ENCODE assay signal across 8 mouse cellular contexts in genomic region chr4:154012132-154012882, GRCm38 (mm10). TPM values are rescaled to one million over a fixed set of nuclear protein-coding genes. Genes with fewer than 3 reads are reported as not detected.
A peak's percentile ranks its signal among the peaks of the same experiment; 100 is the strongest.
DNase-seq lines count a peak whose midpoint lies in the region; ATAC-seq and TF ChIP-seq lines count a peak whose summit lies in the region.

No protein-coding gene starts in this region.

- DNase-seq in kidney, postnatal 0 days (ENCODE audit: low spot score): no peak
- DNase-seq in kidney, adult 11 months: no peak
- peak; percentile 43 for DNase-seq in G1E (ENCODE audit: low spot score)
- DNase-seq in forebrain, embryonic 10.5 days (ENCODE audit: extremely low spot score, low spot score): peak; percentile 21
- no peak for DNase-seq in cerebellum, postnatal 36 days

- ATAC-seq in kidney, postnatal 0 days (replicated peaks; ENCODE audit: low FRiP score, low read depth): no peak
- no peak for ATAC-seq in G1E (ENCODE audit: extremely low read depth, insufficient number of reproducible peaks, low FRiP score, poor library complexity, severe bottlenecking)
- peak; percentile 1; the same call in 1 of the 2 replicates for ATAC-seq in intestine, embryonic 15.5 days
- ATAC-seq in midbrain, embryonic 15.5 days (replicated peaks): no peak
- no peak for ATAC-seq in monocyte, adult 5-6 weeks (replicated peaks; ENCODE audit: insufficient number of reproducible peaks, low FRiP score, low TSS enrichment, poor library complexity, severe bottlenecking)

- no peaks in the 10 kb centered on the region for H3K9me3 ChIP-seq in kidney, postnatal 0 days (replicated peaks; ENCODE audit: low read length)
- no peaks in the 10 kb centered on the region for H3K9me3 ChIP-seq in G1E (replicated peaks)
- H3K9me3 ChIP-seq in forebrain, embryonic 10.5 days: no peaks in the 10 kb centered on the region
- H3K9me3 ChIP-seq in intestine, embryonic 15.5 days: no peaks in the 10 kb centered on the region
- no peaks in the 10 kb centered on the region for H3K9me3 ChIP-seq in midbrain, embryonic 15.5 days

- H3K9ac ChIP-seq in kidney, postnatal 0 days (ENCODE audit: low read depth, low read length): peak overlapping the region; percentile 97
- H3K9ac ChIP-seq in intestine, embryonic 15.5 days: peak overlapping the region; percentile 90
- peak overlapping the region; percentile 75 for H3K9ac ChIP-seq in midbrain, embryonic 15.5 days

- H3K27me3 ChIP-seq in kidney, postnatal 0 days (ENCODE audit: insufficient read depth, low read length): no peaks in the 10 kb centered on the region
- H3K27me3 ChIP-seq in G1E (ENCODE audit: insufficient read depth, low read length): no peaks in the 10 kb centered on the region
- no peaks in the 10 kb centered on the region for H3K27me3 ChIP-seq in forebrain, embryonic 10.5 days (ENCODE audit: poor library complexity, severe bottlenecking)
- H3K27me3 ChIP-seq in intestine, embryonic 15.5 days (replicated peaks): no peaks in the 10 kb centered on the region
- H3K27me3 ChIP-seq in midbrain, embryonic 15.5 days (replicated peaks): no peaks in the 10 kb centered on the region

- peaks cover 15% of the 10 kb centered on the region for H3K36me3 ChIP-seq in kidney, postnatal 0 days (ENCODE audit: insufficient read depth, low read length)
- H3K36me3 ChIP-seq in G1E (replicated peaks): peaks cover 73% of the 10 kb centered on the region
- peaks cover 42% of the 10 kb centered on the region for H3K36me3 ChIP-seq in forebrain, embryonic 10.5 days (replicated peaks)
- peaks cover 18% of the 10 kb centered on the region for H3K36me3 ChIP-seq in intestine, embryonic 15.5 days
- H3K36me3 ChIP-seq in midbrain, embryonic 15.5 days (replicated peaks): peaks cover 22% of the 10 kb centered on the region

- peak overlapping the region; percentile 99 for H3K4me3 ChIP-seq in kidney, postnatal 0 days (replicated peaks; ENCODE audit: low read depth, low read length)
- H3K4me3 ChIP-seq in G1E (ENCODE audit: low read depth, low read length): peak overlapping the region; percentile 99
- peak overlapping the region; percentile 100 for H3K4me3 ChIP-seq in forebrain, embryonic 10.5 days
- peak overlapping the region; percentile 99 for H3K4me3 ChIP-seq in intestine, embryonic 15.5 days (replicated peaks)
- peak overlapping the region; percentile 86 for H3K4me3 ChIP-seq in midbrain, embryonic 15.5 days

- H3K4me1 ChIP-seq in kidney, postnatal 0 days (replicated peaks; ENCODE audit: insufficient read depth, low read length): peaks cover 11% of the 10 kb centered on the region
- peaks cover 55% of the 10 kb centered on the region for H3K4me1 ChIP-seq in G1E (ENCODE audit: insufficient read depth, low read depth, low read length)
- H3K4me1 ChIP-seq in forebrain, embryonic 10.5 days: peaks cover 29% of the 10 kb centered on the region
- H3K4me1 ChIP-seq in intestine, embryonic 15.5 days (replicated peaks): peaks cover 17% of the 10 kb centered on the region
- H3K4me1 ChIP-seq in midbrain, embryonic 15.5 days: peaks cover 28% of the 10 kb centered on the region

- peak overlapping the region; percentile 85 for H3K27ac ChIP-seq in kidney, postnatal 0 days
- H3K27ac ChIP-seq in forebrain, embryonic 10.5 days: peak overlapping the region; percentile 92
- H3K27ac ChIP-seq in intestine, embryonic 15.5 days: peak overlapping the region; percentile 37; the same call in 1 of the 2 replicates
- H3K27ac ChIP-seq in midbrain, embryonic 15.5 days: peak overlapping the region; percentile 72

- 2% methylated on average over 55 of the region's 55 CpGs for WGBS in kidney, postnatal 0 days
- 4% methylated on average over 55 of the region's 55 CpGs for WGBS in forebrain, embryonic 10.5 days
- 3% methylated on average over 54 of the region's 55 CpGs for WGBS in intestine, embryonic 15.5 days
- WGBS in midbrain, embryonic 15.5 days: 3% methylated on average over 55 of the region's 55 CpGs

- H3K4me2 ChIP-seq in kidney, postnatal 0 days (ENCODE audit: low read length): peak overlapping the region; percentile 98
- H3K4me2 ChIP-seq in intestine, embryonic 15.5 days (replicated peaks): peak overlapping the region; percentile 90
- peak overlapping the region; percentile 96 for H3K4me2 ChIP-seq in midbrain, embryonic 15.5 days

- TF ChIP-seq CTCF in kidney, postnatal 0 days (IDR thresholded peaks at IDR 0.05; ENCODE audit: low read depth): no peak
- TF ChIP-seq CTCF in G1E (IDR thresholded peaks at IDR 0.05; ENCODE audit: low read depth, low read length): no peak

RNA-seq across cellular contexts. Expression of gene Lrrc47, which starts 0.8 kb away (rescaled TPM):
- 20.3 and 22.7 TPM in 2 replicates for polyA plus RNA-seq in kidney, postnatal 0 days (2015; fragmentation: Nextera tagmentation; extraction: Ambion mirVana)
- total RNA-seq in G1E (2014; fragmentation: Nextera tagmentation) (17.5 and 24.8 TPM in 2 replicates), G1E (2017) (28.7 and 40.7 TPM in 2 replicates)
- polyA plus RNA-seq in G1E (2012): 201 and 254 TPM in 2 replicates
- 20.1 and 21.9 TPM in 2 replicates for polyA plus RNA-seq in forebrain, embryonic 10.5 days (2016; fragmentation: Nextera tagmentation; extraction: Ambion mirVana)
- 22.3 and 23.3 TPM in 2 replicates for polyA plus RNA-seq in intestine, embryonic 15.5 days (2015; fragmentation: Nextera tagmentation; extraction: Ambion mirVana)
- polyA plus RNA-seq in midbrain, embryonic 15.5 days (2015; fragmentation: Nextera tagmentation; extraction: Ambion mirVana): 23.1 and 25.6 TPM in 2 replicates
- 43.7 to 56.2 TPM (median 54.8 TPM) in 3 replicates for total RNA-seq in monocyte, adult 5-6 weeks (2017)

RNA-seq across cellular contexts. Expression of gene Smim1, which starts 13.7 kb away (rescaled TPM):
- polyA plus RNA-seq in kidney, postnatal 0 days (2015; fragmentation: Nextera tagmentation; extraction: Ambion mirVana): 98.9 and 100.0 TPM in 2 replicates
- 74.3 and 100.0 TPM in 2 replicates for total RNA-seq in G1E (2014; fragmentation: Nextera tagmentation)
- total RNA-seq in G1E (2017): 69.2 and 103 TPM in 2 replicates
- 58.4 and 87.4 TPM in 2 replicates for polyA plus RNA-seq in G1E (2012)
- polyA plus RNA-seq in forebrain, embryonic 10.5 days (2016; fragmentation: Nextera tagmentation; extraction: Ambion mirVana): 22.1 and 27.4 TPM in 2 replicates
- 124 and 154 TPM in 2 replicates for polyA plus RNA-seq in intestine, embryonic 15.5 days (2015; fragmentation: Nextera tagmentation; extraction: Ambion mirVana)
- 8.2 and 11.5 TPM in 2 replicates for polyA plus RNA-seq in midbrain, embryonic 15.5 days (2015; fragmentation: Nextera tagmentation; extraction: Ambion mirVana)
- total RNA-seq in monocyte, adult 5-6 weeks (2017): 0.10 to 1.1 TPM (median 0.49 TPM) in 3 replicates

RNA-seq across cellular contexts. Expression of gene Ccdc27, which starts 30.2 kb away (rescaled TPM):
- 0.05 and 0.08 TPM in 2 replicates for polyA plus RNA-seq in kidney, postnatal 0 days (2015; fragmentation: Nextera tagmentation; extraction: Ambion mirVana)
- total RNA-seq in G1E (2014; fragmentation: Nextera tagmentation): not detected in 2 replicates
- total RNA-seq in G1E (2017): not detected in 2 replicates
- polyA plus RNA-seq in G1E (2012): not detected in 2 replicates
- not detected in 2 replicates for polyA plus RNA-seq in forebrain, embryonic 10.5 days (2016; fragmentation: Nextera tagmentation; extraction: Ambion mirVana)
- not detected in 2 replicates for polyA plus RNA-seq in intestine, embryonic 15.5 days (2015; fragmentation: Nextera tagmentation; extraction: Ambion mirVana)
- polyA plus RNA-seq in midbrain, embryonic 15.5 days (2015; fragmentation: Nextera tagmentation; extraction: Ambion mirVana): not detected in 2 replicates
- total RNA-seq in monocyte, adult 5-6 weeks (2017): not detected in 3 replicates

RNA-seq across cellular contexts. Expression of gene Cep104, which starts 37.3 kb away (rescaled TPM):
- 8.7 and 10.9 TPM in 2 replicates for polyA plus RNA-seq in kidney, postnatal 0 days (2015; fragmentation: Nextera tagmentation; extraction: Ambion mirVana)
- 12.0 and 14.7 TPM in 2 replicates for total RNA-seq in G1E (2014; fragmentation: Nextera tagmentation)
- total RNA-seq in G1E (2017): 6.1 and 7.7 TPM in 2 replicates
- 6.6 and 8.6 TPM in 2 replicates for polyA plus RNA-seq in G1E (2012)
- polyA plus RNA-seq in forebrain, embryonic 10.5 days (2016; fragmentation: Nextera tagmentation; extraction: Ambion mirVana): 20.0 and 22.0 TPM in 2 replicates
- polyA plus RNA-seq in intestine, embryonic 15.5 days (2015; fragmentation: Nextera tagmentation; extraction: Ambion mirVana): 10.8 and 11.0 TPM in 2 replicates
- 21.0 and 21.9 TPM in 2 replicates for polyA plus RNA-seq in midbrain, embryonic 15.5 days (2015; fragmentation: Nextera tagmentation; extraction: Ambion mirVana)
- 3.7 to 8.5 TPM (median 3.9 TPM) in 3 replicates for total RNA-seq in monocyte, adult 5-6 weeks (2017)

RNA-seq across cellular contexts. Expression of gene Dffb, which starts 37.4 kb away (rescaled TPM):
- 9.7 and 10.7 TPM in 2 replicates for polyA plus RNA-seq in kidney, postnatal 0 days (2015; fragmentation: Nextera tagmentation; extraction: Ambion mirVana)
- total RNA-seq in G1E (2014; fragmentation: Nextera tagmentation): 6.8 and 11.0 TPM in 2 replicates
- total RNA-seq in G1E (2017): 17.0 and 20.5 TPM in 2 replicates
- polyA plus RNA-seq in G1E (2012): 13.4 and 16.7 TPM in 2 replicates
- 13.5 and 14.8 TPM in 2 replicates for polyA plus RNA-seq in forebrain, embryonic 10.5 days (2016; fragmentation: Nextera tagmentation; extraction: Ambion mirVana)
- polyA plus RNA-seq in intestine, embryonic 15.5 days (2015; fragmentation: Nextera tagmentation; extraction: Ambion mirVana): 14.1 and 15.3 TPM in 2 replicates
- polyA plus RNA-seq in midbrain, embryonic 15.5 days (2015; fragmentation: Nextera tagmentation; extraction: Ambion mirVana): 11.5 and 12.6 TPM in 2 replicates
- total RNA-seq in monocyte, adult 5-6 weeks (2017): 15.3 to 16.6 TPM (median 15.4 TPM) in 3 replicates

Comparison
In these comparisons a context has a peak if more than half of its experiments do, and no peak if none do; other contexts are left out.
1. DNase-seq: peak in G1E (single experiment) and forebrain, embryonic 10.5 days (single experiment); none in kidney, postnatal 0 days (single experiment), kidney, adult 11 months (single experiment) and cerebellum, postnatal 36 days (0 of 2).
2. H3K27ac ChIP-seq: peak in every context shown above with its lines; median percentile 92 in forebrain, embryonic 10.5 days; 85 in kidney, postnatal 0 days; 72 in midbrain, embryonic 15.5 days; 37 in intestine, embryonic 15.5 days.
3. Peak in every context shown above with its lines, with median percentiles within 50 percentile points of each other: H3K4me2 ChIP-seq, H3K4me3 ChIP-seq and H3K9ac ChIP-seq.